Mouse (Mus musculus): ENCODE data around the gene Csf2rb. TPM values are rescaled to one million over a fixed set of nuclear protein-coding genes. Genes with fewer than 3 reads are reported as not detected.
A peak's percentile ranks its signal among the peaks of the same experiment; 100 is the strongest.

Gene Csf2rb
- polyA plus RNA-seq, 1 experiment from 2014 or later: 0.99 TPM

GRCm38 (mm10) chr15:78384220-78385116 lies 58.9 kb downstream of the Csf2rb start:
- no peak for DNase-seq (ENCODE audit: low spot score)
- WGBS: 59% methylated on average over 7 of the region's 7 CpGs
- Histone ChIP-seq H3K9me3 (ENCODE audit: control insufficient read depth, low read length) (no peaks in the 10 kb centered on the region), H3K4me3 (ENCODE audit: low read depth, low read length) (no peak overlapping the region), H3K36me3 (ENCODE audit: control insufficient read depth, insufficient read depth, low read length) (no peaks in the 10 kb centered on the region), H3K4me2 (replicated peaks; ENCODE audit: low read depth) (no peak overlapping the region), H3K9ac (ENCODE audit: low read length) (no peak overlapping the region), H3K27me3 (ENCODE audit: control insufficient read depth, insufficient read depth, low read length) (no peaks in the 10 kb centered on the region), H3K4me1 (replicated peaks; ENCODE audit: control insufficient read depth, insufficient read depth) (no peaks in the 10 kb centered on the region), H3K27ac (replicated peaks) (peak overlapping the region; percentile 40; the same call in 1 of the 2 replicates)
- TF ChIP-seq CTCF (IDR thresholded peaks at IDR 0.05; ENCODE audit: low read depth): no peak
- TF ChIP-seq EP300 (optimal IDR thresholded peaks at IDR 0.05): no peak
- ATAC-seq (ENCODE audit: low FRiP score, low TSS enrichment): peak; percentile 13; the same call in 1 of the 2 replicates

- Histone ChIP-seq H3K9me3 (ENCODE audit: control insufficient read depth, low read length) (no peaks in the 10 kb centered on the region), H3K27me3 (ENCODE audit: control insufficient read depth, insufficient read depth, low read length) (no peaks in the 10 kb centered on the region), H3K4me1 (replicated peaks; ENCODE audit: control insufficient read depth, insufficient read depth) (no peaks in the 10 kb centered on the region), H3K4me2 (replicated peaks; ENCODE audit: low read depth) (no peak overlapping the region), H3K4me3 (ENCODE audit: low read depth, low read length) (no peak overlapping the region), H3K9ac (ENCODE audit: low read length) (no peak overlapping the region), H3K27ac (replicated peaks) (no peak overlapping the region), H3K36me3 (ENCODE audit: control insufficient read depth, insufficient read depth, low read length) (no peaks in the 10 kb centered on the region)
- WGBS: 87% methylated on average over 1 of the region's 1 CpGs
- no peak for DNase-seq (ENCODE audit: low spot score)
- no peak for TF ChIP-seq CTCF (IDR thresholded peaks at IDR 0.05; ENCODE audit: low read depth)
- TF ChIP-seq EP300 (optimal IDR thresholded peaks at IDR 0.05): no peak
- ATAC-seq (ENCODE audit: low FRiP score, low TSS enrichment): no peak
These were observed 60.0 kb downstream of the Csf2rb start for GRCm38 (mm10) chr15:78385564-78385963.

GRCm38 (mm10) chr15:78390855-78391254 lies 65.3 kb downstream of the Csf2rb start:
- ATAC-seq (ENCODE audit: low FRiP score, low TSS enrichment): no peak
- H3K4me2 ChIP-seq (replicated peaks; ENCODE audit: low read depth): no peak overlapping the region

DNA sequence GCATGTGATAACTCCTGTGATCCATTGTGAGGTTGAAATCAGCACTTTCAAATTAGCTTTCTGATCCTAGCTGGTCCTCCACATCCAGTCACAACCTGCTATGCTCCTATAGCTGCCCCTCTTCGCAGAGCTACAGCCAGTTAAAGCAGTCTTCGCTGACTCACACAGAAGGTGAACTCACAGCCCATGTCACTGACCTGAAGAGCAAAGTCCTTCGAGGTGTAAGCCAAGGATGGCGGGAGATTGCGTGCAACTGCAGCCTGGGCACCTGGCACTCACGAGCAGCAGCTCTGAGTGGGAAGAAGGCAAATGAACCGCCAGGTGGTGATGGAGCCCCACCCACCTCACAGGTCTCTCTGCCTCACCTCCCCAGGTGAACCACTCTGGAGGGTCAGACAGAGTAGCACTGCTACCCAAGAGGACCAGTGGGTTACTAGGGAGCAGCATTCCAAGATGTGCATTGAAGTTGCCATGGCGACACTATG lies 70.0 kb downstream of the Csf2rb start, which contains the start of gene Tex33:
Tex33 (minus strand) TSS at position 435 of the 485 bp plus-strand sequence.
- Histone ChIP-seq H3K4me2 (replicated peaks; ENCODE audit: low read depth) (no peak within 1 kb of the TSS), H3K4me1 (replicated peaks; ENCODE audit: control insufficient read depth, insufficient read depth) (no peaks in the 10 kb centered on the region), H3K9me3 (ENCODE audit: control insufficient read depth, low read length) (no peaks in the 10 kb centered on the region), H3K36me3 (ENCODE audit: control insufficient read depth, insufficient read depth, low read length) (no peaks in the 10 kb centered on the region), H3K27ac (replicated peaks) (no peak within 1 kb of the TSS), H3K4me3 (ENCODE audit: low read depth, low read length) (no peak within 1 kb of the TSS), H3K9ac (ENCODE audit: low read length) (no peak within 1 kb of the TSS), H3K27me3 (ENCODE audit: control insufficient read depth, insufficient read depth, low read length) (no peaks in the 10 kb centered on the region)
- 70% methylated on average over 8 of the region's 8 CpGs for WGBS
- TF ChIP-seq EP300 (optimal IDR thresholded peaks at IDR 0.05) (no peak), CTCF (IDR thresholded peaks at IDR 0.05; ENCODE audit: low read depth) (peak; percentile 31)
- peak; percentile 22; the same call in 1 of the 2 replicates for ATAC-seq (ENCODE audit: low FRiP score, low TSS enrichment)
- peak; percentile 27 for DNase-seq (ENCODE audit: low spot score)

More at GRCm38 (mm10) chr15:78390855-78391254, 65.3 kb downstream of the Csf2rb start:
- no peaks in the 10 kb centered on the region for H3K27me3 ChIP-seq (ENCODE audit: control insufficient read depth, insufficient read depth, low read length)
- H3K9ac ChIP-seq (ENCODE audit: low read length): no peak overlapping the region
- H3K4me1 ChIP-seq (replicated peaks; ENCODE audit: control insufficient read depth, insufficient read depth): no peaks in the 10 kb centered on the region
- no peak overlapping the region for H3K27ac ChIP-seq (replicated peaks)
- no peak overlapping the region for H3K4me3 ChIP-seq (ENCODE audit: low read depth, low read length)
- TF ChIP-seq EP300 (optimal IDR thresholded peaks at IDR 0.05) (no peak), CTCF (IDR thresholded peaks at IDR 0.05; ENCODE audit: low read depth) (no peak)
- no peaks in the 10 kb centered on the region for H3K36me3 ChIP-seq (ENCODE audit: control insufficient read depth, insufficient read depth, low read length)
- H3K9me3 ChIP-seq (ENCODE audit: control insufficient read depth, low read length): no peaks in the 10 kb centered on the region
- WGBS: 64% methylated on average over 3 of the region's 3 CpGs
- DNase-seq (ENCODE audit: low spot score): no peak

DNA sequence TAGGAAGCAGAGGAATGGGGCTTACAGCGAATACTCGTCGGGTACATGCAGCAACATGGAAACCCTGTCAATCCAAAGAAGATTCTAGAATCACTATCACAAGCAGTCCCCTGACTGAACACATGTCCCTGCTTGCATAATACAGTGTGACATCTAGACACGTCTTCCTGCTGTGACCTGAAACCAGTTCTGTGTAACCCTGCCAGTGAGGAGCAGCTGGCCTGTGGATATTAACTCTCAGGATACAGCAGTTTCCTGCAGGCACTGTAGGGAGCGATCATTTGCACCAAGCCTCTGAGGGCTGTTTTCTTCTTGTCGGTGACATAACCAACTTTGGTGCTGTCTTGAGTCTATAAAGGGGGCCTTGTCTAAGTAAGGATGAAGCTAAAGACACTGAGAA lies 75.8 kb downstream of the Csf2rb start:
- Histone ChIP-seq H3K27me3 (ENCODE audit: control insufficient read depth, insufficient read depth, low read length) (no peaks in the 10 kb centered on the region), H3K27ac (replicated peaks) (no peak overlapping the region), H3K36me3 (ENCODE audit: control insufficient read depth, insufficient read depth, low read length) (no peaks in the 10 kb centered on the region), H3K4me3 (ENCODE audit: low read depth, low read length) (no peak overlapping the region), H3K4me2 (replicated peaks; ENCODE audit: low read depth) (no peak overlapping the region), H3K9ac (ENCODE audit: low read length) (no peak overlapping the region), H3K9me3 (ENCODE audit: control insufficient read depth, low read length) (no peaks in the 10 kb centered on the region), H3K4me1 (replicated peaks; ENCODE audit: control insufficient read depth, insufficient read depth) (peaks cover 19% of the 10 kb centered on the region)
- 56% methylated on average over 6 of the region's 6 CpGs for WGBS
- no peak for TF ChIP-seq EP300 (optimal IDR thresholded peaks at IDR 0.05)
- ATAC-seq (ENCODE audit: low FRiP score, low TSS enrichment) (no peak), DNase-seq (ENCODE audit: low spot score) (no peak)

DNA sequence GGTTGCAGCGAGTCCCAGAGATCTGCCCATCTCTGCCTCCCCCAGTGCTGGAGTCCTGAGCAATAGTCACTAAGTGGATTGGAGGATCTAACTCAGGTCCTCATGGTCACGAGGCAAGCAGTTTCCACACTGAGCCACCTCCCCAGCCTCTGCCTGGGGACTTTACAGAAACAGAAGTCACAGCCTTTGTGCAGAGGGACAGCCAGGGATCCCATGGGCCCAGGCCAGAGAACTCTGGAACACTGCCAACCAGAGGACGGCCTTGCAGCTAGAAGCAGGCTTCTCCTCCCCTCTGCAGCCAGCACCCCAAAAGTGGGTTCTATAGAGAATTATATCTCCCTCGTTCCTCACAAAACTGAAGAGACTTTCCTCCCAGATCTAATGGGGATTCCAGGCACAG lies 76.4 kb downstream of the Csf2rb start:
- no peak overlapping the region; the same call in 1 of the 2 replicates for H3K4me2 ChIP-seq (replicated peaks; ENCODE audit: low read depth)
- peaks cover 19% of the 10 kb centered on the region for H3K4me1 ChIP-seq (replicated peaks; ENCODE audit: control insufficient read depth, insufficient read depth)
- H3K36me3 ChIP-seq (ENCODE audit: control insufficient read depth, insufficient read depth, low read length): no peaks in the 10 kb centered on the region
- TF ChIP-seq CTCF (IDR thresholded peaks at IDR 0.05; ENCODE audit: low read depth) (no peak), EP300 (optimal IDR thresholded peaks at IDR 0.05) (no peak)
- H3K4me3 ChIP-seq (ENCODE audit: low read depth, low read length): no peak overlapping the region
- WGBS: 37% methylated on average over 4 of the region's 4 CpGs
- DNase-seq (ENCODE audit: low spot score) (peak; percentile 57), ATAC-seq (ENCODE audit: low FRiP score, low TSS enrichment) (no peak)
- peak overlapping the region; percentile 27; the same call in 1 of the 2 replicates for H3K9ac ChIP-seq (ENCODE audit: low read length)
- H3K27ac ChIP-seq (replicated peaks): peak overlapping the region; percentile 66
- no peaks in the 10 kb centered on the region for H3K27me3 ChIP-seq (ENCODE audit: control insufficient read depth, insufficient read depth, low read length)
- no peaks in the 10 kb centered on the region for H3K9me3 ChIP-seq (ENCODE audit: control insufficient read depth, low read length)

Measured in stomach, postnatal 0 days (tissue).